Mouse (Mus musculus) liver, postnatal 0 days (tissue): ENCODE results near the gene Klkb1. TPM values are rescaled to one million over a fixed set of nuclear protein-coding genes. Genes with fewer than 3 reads are reported as not detected.

ENCODE experiments used
- ATAC-seq: fragments of 200-750 bp; cut with Nextera tagmentation; 2 replicates; pipeline ENCODE4 v1.8.0; 2017; ENCODE audit warnings: mild to moderate bottlenecking, moderate library complexity
- DNase-seq: peaks from one replicate; pipeline ENCODE4 v3.0.0-alpha.2; 2016
- H3K27ac ChIP-seq: fragments of 300-500 bp; sonication (generic); 2 replicates; pipeline ENCODE4 v1.5.1; 2014; ENCODE audit warnings: antibody characterized with exemption, moderate library complexity, mild to moderate bottlenecking, low read depth
- H3K27me3 ChIP-seq: fragments of 300-500 bp; sonication (generic); 2 replicates; pipeline ENCODE4 v1.6.1; 2014; ENCODE audit warnings: low read length, control low read depth, mixed read lengths; ENCODE audit not compliant: insufficient read depth
- H3K36me3 ChIP-seq: fragments of 300-500 bp; sonication (generic); replicated peaks from 2 replicates; pipeline ENCODE4 v1.6.1; 2014; ENCODE audit warnings: mild to moderate bottlenecking, control low read depth, low read length, moderate library complexity, mixed read lengths; ENCODE audit not compliant: insufficient read depth
- H3K4me1 ChIP-seq: fragments of 300-500 bp; sonication (generic); 2 replicates; pipeline ENCODE4 v1.6.1; 2014; ENCODE audit warnings: antibody characterized with exemption, mild to moderate bottlenecking, control low read depth; ENCODE audit not compliant: insufficient read depth
- H3K4me2 ChIP-seq: fragments of 300-500 bp; sonication (generic); 2 replicates; pipeline ENCODE4 v1.6.1; 2014; ENCODE audit warnings: low read depth, mild to moderate bottlenecking, low read length, moderate library complexity, mixed read lengths
- H3K4me3 ChIP-seq: fragments of 300-500 bp; sonication (generic); 2 replicates; pipeline ENCODE4 v1.5.1; 2014; ENCODE audit warnings: low read depth, low read length
- H3K9ac ChIP-seq: fragments of 300-500 bp; sonication (generic); replicated peaks from 2 replicates; pipeline ENCODE4 v1.6.1; 2014; ENCODE audit warnings: mild to moderate bottlenecking, moderate library complexity
- H3K9me3 ChIP-seq: fragments of 300-500 bp; sonication (generic); 2 replicates; pipeline ENCODE4 v1.6.1; 2016; ENCODE audit warnings: mild to moderate bottlenecking, control low read depth, low read length, mixed read lengths
- CTCF ChIP-seq: sonication (generic); IDR thresholded peaks from 2 replicates; pipeline ENCODE4 v1.5.1; 2016; ENCODE audit warnings: antibody characterized with exemption, low read depth
- EP300 ChIP-seq: IDR thresholded peaks from 2 replicates; pipeline ENCODE4 v1.6.1; 2016; ENCODE audit warnings: antibody characterized with exemption, low read depth, mild to moderate bottlenecking
- WGBS: fragments of 180-500 bp; shearing (Covaris S2); extraction: QIAGEN DNeasy Blood & Tissue Kit; methylation state at CpG from one replicate; pipeline ENCODE4 v1.1.7; 2014; ENCODE audit not compliant: insufficient replicate concordance; 5-methylcytosine and 5-hydroxymethylcytosine counted together
- polyA plus RNA-seq: library from polyadenylated mRNA; unstranded; fragments of >200 nt; fragmentation: Nextera tagmentation; extraction: Ambion mirVana; gene quantifications from 2 replicates; pipeline ENCODE4 v1.2.1, GENCODE M21; 2015

The Klkb1 gene
- 29.5 and 30.1 TPM in 2 replicates for polyA plus RNA-seq

DNA sequence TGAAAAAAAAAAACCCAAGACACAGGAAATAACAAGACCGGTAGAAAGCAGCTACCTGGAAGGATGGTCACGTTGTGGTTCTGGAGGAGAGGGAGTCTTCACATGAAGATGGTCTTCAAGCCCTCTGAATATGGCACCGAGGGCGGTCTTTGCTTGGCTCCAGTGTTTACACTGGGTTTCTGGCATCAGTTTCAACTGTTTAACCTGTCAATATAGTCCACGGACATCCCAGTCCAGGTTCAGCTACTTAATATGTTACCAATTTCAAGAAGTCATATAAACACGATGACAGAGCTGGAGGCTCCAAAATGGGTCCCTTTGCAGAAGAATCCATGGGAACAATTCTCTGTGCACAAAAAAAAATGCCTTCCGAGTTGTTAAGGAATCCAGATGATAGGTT lies at the start of gene Klkb1:
Gene Klkb1 (minus strand): TSS at position 173 of the 400 bp plus-strand sequence.
- WGBS: 58% methylated on average over 7 of the region's 7 CpGs
- Histone ChIP-seq H3K9me3 (no peaks in the 10 kb centered on the region), H3K4me3 (peak within 1 kb of the TSS; percentile 34), H3K27me3 (no peaks in the 10 kb centered on the region), H3K27ac (peak within 1 kb of the TSS; percentile 63), H3K4me2 (peak within 1 kb of the TSS; percentile 39), H3K4me1 (peaks cover 3% of the 10 kb centered on the region; the same call in 1 of the 2 replicates), H3K9ac (no peak within 1 kb of the TSS), H3K36me3 (no peaks in the 10 kb centered on the region)
- peak; percentile 94 for ATAC-seq
- peak; percentile 16; the same call in 1 of the 2 replicates for TF ChIP-seq EP300
- TF ChIP-seq CTCF: no peak
- peak; percentile 37 for DNase-seq

DNA sequence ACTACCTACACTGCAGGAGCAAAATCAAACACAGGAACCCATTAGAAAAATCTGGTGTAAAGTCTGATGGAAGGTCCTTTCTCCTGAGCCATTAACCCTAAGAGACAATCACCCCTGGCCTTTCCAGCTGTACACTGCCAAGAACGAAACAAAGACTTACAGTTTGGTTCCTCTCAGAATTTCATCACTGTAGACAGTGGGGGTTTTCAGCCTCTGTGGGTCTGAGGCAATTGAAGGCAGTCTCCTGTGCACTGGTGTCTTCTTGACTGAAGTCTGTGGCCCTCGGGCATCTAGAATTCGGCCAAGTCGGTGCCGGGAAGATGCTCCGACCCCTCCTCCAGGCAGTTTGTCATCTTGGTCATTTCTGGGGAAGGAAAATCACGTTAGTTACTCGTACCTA lies 49.6 kb upstream of the Klkb1 start:
- no peaks in the 10 kb centered on the region for H3K4me1 ChIP-seq
- no peak overlapping the region for H3K4me3 ChIP-seq
- ATAC-seq: no peak
- no peak overlapping the region for H3K27ac ChIP-seq
- H3K27me3 ChIP-seq: no peaks in the 10 kb centered on the region
- TF ChIP-seq EP300 (no peak), CTCF (no peak)
- H3K4me2 ChIP-seq: no peak overlapping the region
- DNase-seq: no peak
- WGBS: 83% methylated on average over 8 of the region's 8 CpGs
- H3K9ac ChIP-seq: no peak overlapping the region
- no peaks in the 10 kb centered on the region for H3K36me3 ChIP-seq
- no peaks in the 10 kb centered on the region for H3K9me3 ChIP-seq

DNA sequence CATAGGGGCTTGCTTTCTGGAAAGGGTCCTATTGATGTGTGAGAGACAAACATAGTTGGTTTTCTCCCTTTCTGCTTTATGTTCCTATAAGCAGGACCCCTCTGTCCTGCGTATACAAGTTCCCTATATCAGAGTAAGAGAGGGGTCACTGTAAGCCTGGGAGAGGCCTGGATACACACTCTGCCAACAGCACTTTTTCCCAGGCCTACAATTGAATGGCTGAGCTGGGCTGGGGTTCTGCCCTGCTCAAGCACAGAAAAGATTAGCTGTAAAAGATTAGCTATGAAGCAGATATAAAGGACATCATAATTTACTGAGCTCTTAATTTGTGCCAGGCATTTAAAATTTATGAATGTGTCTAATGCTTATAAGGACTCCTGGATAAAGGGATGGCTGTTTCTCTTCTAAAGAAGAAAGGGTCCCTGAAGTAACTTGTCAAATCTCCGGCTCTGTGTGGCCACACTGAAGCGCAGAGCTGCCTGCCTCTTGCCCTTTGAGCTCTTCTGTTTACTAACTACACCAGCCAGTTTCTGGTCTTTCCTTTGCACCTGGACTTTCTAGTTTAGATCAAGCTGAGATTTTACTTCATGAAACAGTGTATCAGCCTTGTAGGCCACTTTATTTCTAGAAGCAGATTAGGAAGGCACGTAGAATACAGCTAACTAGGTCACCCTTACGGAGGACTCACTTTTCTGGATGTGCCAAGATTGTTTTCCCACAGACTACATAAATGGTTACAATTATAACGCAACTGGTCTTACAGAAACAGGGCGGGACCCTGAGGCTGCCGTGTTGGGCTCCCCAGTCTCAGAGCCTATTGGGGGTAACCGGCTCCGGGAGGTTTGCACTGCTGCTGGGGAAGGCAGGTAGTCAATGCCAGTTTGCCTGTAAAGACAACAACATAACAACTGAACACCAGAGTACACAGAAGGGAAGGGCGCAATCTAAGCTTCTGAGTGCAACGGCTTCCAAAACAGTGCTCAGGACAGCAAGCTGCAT lies 47.3 kb upstream of the Klkb1 start:
- 61% methylated on average over 12 of the region's 12 CpGs for WGBS
- no peaks in the 10 kb centered on the region for H3K27me3 ChIP-seq
- no peaks in the 10 kb centered on the region for H3K4me1 ChIP-seq
- H3K9me3 ChIP-seq: no peaks in the 10 kb centered on the region
- no peaks in the 10 kb centered on the region for H3K36me3 ChIP-seq
- H3K4me2 ChIP-seq: peak overlapping the region; percentile 33; the same call in 1 of the 2 replicates
- TF ChIP-seq CTCF (no peak), EP300 (no peak)
- DNase-seq: no peak
- ATAC-seq: peak; percentile 85
- H3K9ac ChIP-seq: peak overlapping the region; percentile 21; the same call in 1 of the 2 replicates
- H3K27ac ChIP-seq: peak overlapping the region; percentile 77
- H3K4me3 ChIP-seq: no peak overlapping the region

DNA sequence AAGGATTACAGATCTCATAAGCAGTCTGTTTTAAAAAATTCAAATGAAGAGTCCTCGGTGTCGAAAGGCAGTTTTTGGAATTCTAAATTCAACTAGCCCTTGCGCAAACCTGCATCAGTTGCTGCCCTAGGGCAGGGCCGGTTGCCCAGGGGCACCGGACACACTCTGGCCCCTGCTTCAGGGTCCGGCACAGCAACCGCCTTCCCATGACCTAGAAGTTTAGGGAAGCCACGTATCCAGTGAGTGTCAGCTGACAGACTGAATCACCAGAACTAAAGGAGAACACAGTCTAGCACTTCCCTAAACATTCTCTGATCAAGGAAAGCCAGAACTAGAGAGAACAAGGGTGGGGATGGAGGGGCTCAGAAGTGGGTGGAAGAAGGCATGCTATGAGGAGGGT lies 38.8 kb upstream of the Klkb1 start:
- peak overlapping the region; percentile 84 for H3K4me2 ChIP-seq
- DNase-seq (peak; percentile 29), ATAC-seq (peak; percentile 85)
- H3K27ac ChIP-seq: peak overlapping the region; percentile 85
- no peaks in the 10 kb centered on the region for H3K36me3 ChIP-seq
- H3K4me3 ChIP-seq: peak overlapping the region; percentile 62
- H3K9me3 ChIP-seq: no peaks in the 10 kb centered on the region
- H3K9ac ChIP-seq: peak overlapping the region; percentile 65; the same call in 1 of the 2 replicates
- H3K27me3 ChIP-seq: no peaks in the 10 kb centered on the region
- WGBS: 3% methylated on average over 8 of the region's 8 CpGs
- TF ChIP-seq CTCF (no peak), EP300 (no peak)
- peaks cover 7% of the 10 kb centered on the region; the same call in 1 of the 2 replicates for H3K4me1 ChIP-seq

DNA sequence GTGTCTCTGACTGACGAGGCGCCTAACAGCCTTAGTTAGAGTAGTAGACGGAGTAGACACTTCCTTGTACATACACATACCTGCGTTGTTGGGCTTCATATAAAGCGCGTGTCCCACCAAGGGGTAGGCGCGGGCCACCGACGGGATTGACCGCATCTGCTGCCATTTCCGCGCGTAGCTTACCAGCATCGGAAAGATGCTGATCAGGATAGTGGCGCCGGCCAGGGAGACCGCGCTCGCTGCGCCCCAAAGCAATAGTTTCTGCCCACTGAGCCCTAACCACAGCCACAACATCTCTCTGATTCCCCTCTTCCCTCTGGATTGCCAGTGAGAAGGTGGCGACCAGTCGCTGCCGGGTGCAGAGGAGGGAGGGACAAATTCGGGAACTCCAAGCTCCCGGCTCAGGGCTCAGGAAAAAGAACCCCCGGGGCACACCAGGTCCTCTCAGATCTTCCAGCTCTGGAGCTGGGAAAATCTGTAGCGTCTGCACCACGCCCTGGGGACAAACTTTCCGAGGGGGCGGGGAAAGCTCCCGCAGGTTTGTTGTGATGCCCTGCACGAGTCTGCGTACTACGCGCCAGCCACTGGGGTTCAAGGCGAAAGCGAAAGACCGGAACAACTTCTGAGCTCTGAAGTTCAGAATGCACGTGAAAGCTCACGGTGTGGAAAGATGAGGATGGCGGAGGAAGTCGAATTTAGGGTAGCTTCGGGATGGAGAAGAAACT lies 38.2 kb upstream of the Klkb1 start, which contains the start of gene Cyp4v3:
Gene Cyp4v3 (minus strand): TSS at position 532 of the 725 bp plus-strand sequence.
- H3K27me3 ChIP-seq: no peaks in the 10 kb centered on the region
- no peaks in the 10 kb centered on the region for H3K9me3 ChIP-seq
- H3K36me3 ChIP-seq: no peaks in the 10 kb centered on the region
- peak within 1 kb of the TSS; percentile 85 for H3K27ac ChIP-seq
- DNase-seq (peak; percentile 78), ATAC-seq (peak; percentile 87)
- peak within 1 kb of the TSS; percentile 62 for H3K4me3 ChIP-seq
- peak within 1 kb of the TSS; percentile 65 for H3K9ac ChIP-seq
- TF ChIP-seq CTCF (no peak), EP300 (no peak)
- peaks cover 7% of the 10 kb centered on the region; the same call in 1 of the 2 replicates for H3K4me1 ChIP-seq
- 1% methylated on average over 44 of the region's 44 CpGs for WGBS
- H3K4me2 ChIP-seq: peak within 1 kb of the TSS; percentile 84

DNA sequence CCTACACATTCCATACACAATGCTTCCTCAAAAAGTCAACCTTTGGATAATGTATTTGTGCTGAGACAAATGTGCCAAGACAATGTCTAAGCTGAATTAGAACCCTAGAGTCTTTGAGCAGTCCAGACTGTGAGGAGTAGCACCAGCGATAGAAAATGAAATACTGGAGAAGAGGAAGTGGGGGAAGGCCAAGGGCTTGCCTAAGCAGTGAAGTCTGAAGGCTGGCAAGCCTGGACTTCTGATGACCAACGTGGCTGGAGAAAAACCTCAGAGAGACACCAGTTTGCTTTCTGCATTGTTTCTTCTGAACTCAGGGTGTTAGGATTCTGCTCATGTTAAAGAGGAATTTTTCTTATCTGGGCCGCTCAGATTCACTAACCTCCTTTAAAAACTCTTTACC lies 36.2 kb upstream of the Klkb1 start:
- no peak overlapping the region for H3K9ac ChIP-seq
- DNase-seq: no peak
- no peaks in the 10 kb centered on the region for H3K36me3 ChIP-seq
- H3K4me3 ChIP-seq: no peak overlapping the region
- no peak for ATAC-seq
- peaks cover 7% of the 10 kb centered on the region; the same call in 1 of the 2 replicates for H3K4me1 ChIP-seq
- H3K9me3 ChIP-seq: no peaks in the 10 kb centered on the region
- 43% methylated on average over 3 of the region's 3 CpGs for WGBS
- TF ChIP-seq CTCF (no peak), EP300 (no peak)
- H3K4me2 ChIP-seq: no peak overlapping the region
- H3K27ac ChIP-seq: no peak overlapping the region
- H3K27me3 ChIP-seq: no peaks in the 10 kb centered on the region
